Mouse (Mus musculus) intestine, embryonic 16.5 days (tissue): ENCODE measurements at regions not wholly inside any gene's neighbourhood (a gene's known extent, or its start where the extent isn't known, plus 50 kb on each side); places are given as distances from the start of the nearest gene placed in this dataset.

Experiments
- ATAC-seq: fragments of 200-750 bp; cut with Nextera tagmentation; 2 replicates; pipeline ENCODE4 v1.8.0; 2017; ENCODE audit warnings: moderate TSS enrichment, moderate library complexity
- H3K27ac ChIP-seq: fragments of 300-500 bp; sonication (generic); 2 replicates; pipeline ENCODE4 v1.5.1; 2014; ENCODE audit warnings: mild to moderate bottlenecking, low read length
- H3K27me3 ChIP-seq: fragments of 300-500 bp; sonication (generic); replicated peaks from 2 replicates; pipeline ENCODE4 v1.6.1; 2014; ENCODE audit warnings: low read length, control low read depth, mixed read lengths; ENCODE audit not compliant: control insufficient read depth, insufficient read depth
- H3K36me3 ChIP-seq: fragments of 300-500 bp; sonication (generic); 2 replicates; pipeline ENCODE4 v1.6.1; 2014; ENCODE audit warnings: low read length, control low read depth; ENCODE audit not compliant: control insufficient read depth, insufficient read depth
- H3K4me1 ChIP-seq: fragments of 300-500 bp; sonication (generic); 2 replicates; pipeline ENCODE4 v1.6.1; 2014; ENCODE audit warnings: low read length, control low read depth, mixed read lengths; ENCODE audit not compliant: control insufficient read depth, insufficient read depth
- H3K4me2 ChIP-seq: fragments of 300-500 bp; sonication (generic); 2 replicates; pipeline ENCODE4 v1.6.1; 2014; ENCODE audit warnings: low read depth, low read length, control low read depth
- H3K4me3 ChIP-seq: fragments of 300-500 bp; sonication (generic); 2 replicates; pipeline ENCODE4 v1.5.1; 2014; ENCODE audit warnings: mild to moderate bottlenecking, low read length
- H3K9ac ChIP-seq: fragments of 300-500 bp; sonication (generic); 2 replicates; pipeline ENCODE4 v1.6.1; 2014; ENCODE audit warnings: low read depth, low read length
- H3K9me3 ChIP-seq: fragments of 300-500 bp; sonication (generic); 2 replicates; pipeline ENCODE4 v1.6.1; 2016; ENCODE audit warnings: low read length, control low read depth; ENCODE audit not compliant: control insufficient read depth
- WGBS: fragments of 180-500 bp; shearing (Covaris S2); extraction: QIAGEN DNeasy Blood & Tissue Kit; methylation state at CpG from one replicate; pipeline ENCODE4 v1.1.7; 2014; 5-methylcytosine and 5-hydroxymethylcytosine counted together

DNA sequence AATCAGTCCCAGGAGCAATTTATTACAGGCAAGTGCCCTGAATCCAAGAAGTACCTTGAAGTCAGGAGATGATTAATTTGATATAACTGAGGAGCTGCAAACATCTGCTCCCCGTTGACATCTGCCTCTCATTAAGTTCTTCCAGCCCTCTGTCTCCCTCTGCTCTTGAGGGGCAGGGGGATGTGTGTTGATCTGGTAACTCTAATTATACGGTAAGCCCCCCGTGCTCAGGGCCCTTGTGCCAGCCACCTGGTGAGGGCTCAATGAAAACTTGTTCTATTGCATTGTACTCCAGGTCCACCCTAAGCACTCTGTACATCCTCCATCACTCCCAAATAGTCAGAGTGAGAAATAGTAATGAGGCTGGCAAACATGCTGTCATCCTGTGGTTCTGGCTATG is 149.6 kb upstream of the Zfp462 start:
- Histone ChIP-seq H3K4me1 (no peaks in the 10 kb centered on the region), H3K27me3 (no peaks in the 10 kb centered on the region), H3K4me3 (no peak overlapping the region), H3K9ac (no peak overlapping the region), H3K9me3 (no peaks in the 10 kb centered on the region), H3K36me3 (no peaks in the 10 kb centered on the region), H3K27ac (no peak overlapping the region), H3K4me2 (no peak overlapping the region)
- no peak for ATAC-seq
- WGBS = 46% methylated on average over 3 of the region's 3 CpGs

DNA sequence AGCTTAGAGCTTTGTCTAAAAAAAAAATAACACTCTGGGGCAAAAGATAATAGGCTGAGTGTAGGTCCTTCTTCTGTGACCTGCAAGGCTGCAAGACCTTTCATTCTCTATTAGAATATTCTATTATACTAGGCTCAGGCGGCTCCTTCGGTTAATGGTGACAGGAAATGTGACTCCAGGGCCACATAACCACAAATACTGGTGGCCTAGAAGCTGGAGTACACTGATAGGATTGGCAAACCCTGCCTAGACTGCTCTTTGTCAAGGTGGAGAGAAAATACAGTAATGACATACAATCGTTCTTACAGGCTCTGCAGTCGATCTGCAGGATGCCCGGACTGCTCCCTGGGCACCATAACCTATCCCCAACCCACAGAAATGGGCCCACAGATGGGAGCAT is 146.3 kb upstream of the Zfp462 start:
- H3K9ac ChIP-seq = no peak overlapping the region
- H3K36me3 ChIP-seq = no peaks in the 10 kb centered on the region
- WGBS = 89% methylated on average over 5 of the region's 5 CpGs
- no peaks in the 10 kb centered on the region for H3K27me3 ChIP-seq
- no peaks in the 10 kb centered on the region for H3K9me3 ChIP-seq
- ATAC-seq = no peak
- no peak overlapping the region for H3K4me3 ChIP-seq
- H3K4me2 ChIP-seq = no peak overlapping the region
- H3K4me1 ChIP-seq = no peaks in the 10 kb centered on the region
- H3K27ac ChIP-seq = no peak overlapping the region

DNA sequence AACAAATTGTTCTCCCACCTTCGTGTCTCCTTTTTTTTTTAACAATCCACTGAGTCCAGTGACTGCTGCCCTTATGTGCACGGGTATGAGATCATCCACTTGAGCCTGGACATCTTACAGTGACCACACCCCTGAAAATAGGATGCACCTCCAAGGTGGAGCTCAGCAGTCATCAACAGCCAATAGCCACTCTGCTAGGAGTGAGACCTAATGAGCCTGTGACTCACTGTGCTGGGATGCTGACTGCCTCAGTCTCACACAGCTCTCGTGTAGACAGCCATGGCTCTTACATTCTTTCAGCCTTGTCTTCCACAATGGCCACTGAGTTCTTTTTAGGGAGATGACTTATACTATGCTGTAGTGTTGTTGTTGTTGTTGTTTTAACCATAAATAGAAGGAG is 133.7 kb upstream of the Zfp462 start:
- no peak for ATAC-seq
- no peak overlapping the region for H3K4me3 ChIP-seq
- no peaks in the 10 kb centered on the region for H3K27me3 ChIP-seq
- no peaks in the 10 kb centered on the region for H3K36me3 ChIP-seq
- no peaks in the 10 kb centered on the region for H3K4me1 ChIP-seq
- H3K9ac ChIP-seq = no peak overlapping the region
- 71% methylated on average over 3 of the region's 3 CpGs for WGBS
- H3K9me3 ChIP-seq = no peaks in the 10 kb centered on the region
- no peak overlapping the region for H3K27ac ChIP-seq
- no peak overlapping the region for H3K4me2 ChIP-seq

DNA sequence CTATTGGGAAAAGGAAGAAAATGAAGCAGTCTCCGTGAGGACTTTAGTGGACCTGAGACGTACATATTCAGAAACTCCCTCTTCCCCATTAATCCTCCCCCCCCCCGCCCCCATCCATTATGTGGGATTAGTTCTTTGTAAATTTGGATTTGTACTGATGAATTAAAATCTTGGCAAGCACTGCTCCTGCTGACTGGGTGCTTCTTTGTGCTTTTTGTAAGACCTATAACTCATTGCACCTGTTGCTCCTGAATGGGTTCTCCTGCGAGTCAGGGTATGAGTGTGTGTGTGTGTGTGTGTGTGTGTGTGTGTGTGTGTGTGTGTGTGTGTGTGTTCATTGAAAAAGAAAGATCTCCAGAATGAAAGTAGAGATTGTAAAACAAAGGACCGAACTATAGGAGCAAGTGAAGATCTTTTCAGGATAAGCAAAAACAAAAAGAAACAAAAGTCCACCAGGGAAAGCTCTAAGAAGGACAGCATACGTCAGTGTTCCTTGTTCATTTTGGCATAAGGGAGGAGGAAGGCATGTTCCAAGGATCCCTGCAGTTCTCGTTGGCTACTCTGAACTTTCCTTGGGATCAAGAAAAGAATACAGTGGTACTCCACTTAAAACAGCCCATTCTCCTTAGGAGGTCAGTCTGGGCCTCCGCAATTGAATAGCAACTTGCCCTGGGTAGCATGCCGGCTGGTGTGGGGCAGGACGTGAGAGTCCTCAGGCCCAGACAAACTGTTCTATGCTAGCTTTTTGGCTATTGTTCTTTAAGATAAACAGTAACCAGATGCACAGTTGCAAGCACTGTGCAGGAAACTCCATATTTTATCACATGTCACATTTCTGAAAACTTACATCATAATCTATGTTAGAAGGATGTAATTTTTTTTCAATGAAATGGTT is 131.9 kb upstream of the Zfp462 start:
- no peak for ATAC-seq
- Histone ChIP-seq H3K4me1 (no peaks in the 10 kb centered on the region), H3K9ac (no peak overlapping the region), H3K4me3 (no peak overlapping the region), H3K4me2 (no peak overlapping the region), H3K9me3 (no peaks in the 10 kb centered on the region), H3K36me3 (no peaks in the 10 kb centered on the region), H3K27me3 (no peaks in the 10 kb centered on the region), H3K27ac (no peak overlapping the region)
- 61% methylated on average over 10 of the region's 10 CpGs for WGBS

DNA sequence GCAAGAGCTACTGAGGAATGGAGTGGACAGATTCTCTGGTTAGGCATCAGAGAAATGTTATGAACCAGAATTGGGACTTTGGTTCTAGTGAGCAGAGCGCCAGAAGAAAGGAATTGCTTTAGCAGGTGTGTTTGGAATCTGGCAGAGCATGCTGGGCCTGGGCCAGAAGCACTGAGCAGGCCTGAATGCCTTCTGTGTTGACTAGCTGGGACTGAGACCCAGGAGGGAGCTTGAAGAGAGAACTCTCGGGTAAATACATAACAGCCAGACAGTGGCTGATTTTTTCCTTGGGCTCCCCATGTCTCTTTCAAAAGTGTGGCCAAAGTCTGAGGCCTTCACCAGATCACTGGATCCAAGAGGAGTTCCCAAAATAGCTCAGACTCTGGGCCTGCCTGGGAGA is 107.5 kb upstream of the Zfp462 start:
- 59% methylated on average over 2 of the region's 2 CpGs for WGBS
- Histone ChIP-seq H3K36me3 (no peaks in the 10 kb centered on the region), H3K27ac (no peak overlapping the region), H3K4me2 (no peak overlapping the region), H3K9me3 (no peaks in the 10 kb centered on the region), H3K9ac (no peak overlapping the region), H3K4me3 (no peak overlapping the region), H3K4me1 (no peaks in the 10 kb centered on the region), H3K27me3 (no peaks in the 10 kb centered on the region)
- no peak for ATAC-seq

- no peaks in the 10 kb centered on the region for H3K9me3 ChIP-seq
- H3K4me2 ChIP-seq = no peak overlapping the region
- H3K27ac ChIP-seq = no peak overlapping the region
- no peak overlapping the region for H3K9ac ChIP-seq
- no peaks in the 10 kb centered on the region for H3K4me1 ChIP-seq
- WGBS = 46% methylated on average over 5 of the region's 5 CpGs
- no peaks in the 10 kb centered on the region for H3K27me3 ChIP-seq
- no peaks in the 10 kb centered on the region for H3K36me3 ChIP-seq
- no peak overlapping the region for H3K4me3 ChIP-seq
- ATAC-seq = no peak
Measured at GRCm38 (mm10) chr4:54838111-54838510, 106.7 kb upstream of the Zfp462 start.

DNA sequence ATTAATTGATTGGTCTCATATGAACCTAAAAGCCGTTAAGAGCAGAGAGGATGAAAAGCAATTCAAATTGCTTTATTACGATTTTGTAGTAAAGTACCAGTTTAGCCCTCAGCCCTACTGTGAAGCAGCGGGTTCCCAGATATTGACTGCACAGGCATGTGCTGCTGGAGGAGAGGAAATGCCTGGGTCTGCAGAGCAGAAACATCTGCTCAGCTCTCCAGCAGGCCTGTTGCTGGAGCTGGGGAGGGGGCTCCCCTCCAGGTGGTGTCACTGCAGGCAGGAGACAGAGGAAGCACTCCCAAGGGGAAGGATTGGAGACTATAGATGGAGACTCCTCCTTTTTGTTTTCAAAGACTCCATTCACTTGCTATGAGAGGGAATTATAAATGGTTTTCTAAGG is 106.1 kb upstream of the Zfp462 start:
- H3K9me3 ChIP-seq = no peaks in the 10 kb centered on the region
- no peak overlapping the region for H3K4me3 ChIP-seq
- no peaks in the 10 kb centered on the region for H3K27me3 ChIP-seq
- H3K36me3 ChIP-seq = no peaks in the 10 kb centered on the region
- no peak overlapping the region for H3K9ac ChIP-seq
- H3K4me1 ChIP-seq = no peaks in the 10 kb centered on the region
- no peak overlapping the region for H3K4me2 ChIP-seq
- WGBS = 31% methylated on average over 3 of the region's 3 CpGs
- ATAC-seq = no peak
- no peak overlapping the region for H3K27ac ChIP-seq

DNA sequence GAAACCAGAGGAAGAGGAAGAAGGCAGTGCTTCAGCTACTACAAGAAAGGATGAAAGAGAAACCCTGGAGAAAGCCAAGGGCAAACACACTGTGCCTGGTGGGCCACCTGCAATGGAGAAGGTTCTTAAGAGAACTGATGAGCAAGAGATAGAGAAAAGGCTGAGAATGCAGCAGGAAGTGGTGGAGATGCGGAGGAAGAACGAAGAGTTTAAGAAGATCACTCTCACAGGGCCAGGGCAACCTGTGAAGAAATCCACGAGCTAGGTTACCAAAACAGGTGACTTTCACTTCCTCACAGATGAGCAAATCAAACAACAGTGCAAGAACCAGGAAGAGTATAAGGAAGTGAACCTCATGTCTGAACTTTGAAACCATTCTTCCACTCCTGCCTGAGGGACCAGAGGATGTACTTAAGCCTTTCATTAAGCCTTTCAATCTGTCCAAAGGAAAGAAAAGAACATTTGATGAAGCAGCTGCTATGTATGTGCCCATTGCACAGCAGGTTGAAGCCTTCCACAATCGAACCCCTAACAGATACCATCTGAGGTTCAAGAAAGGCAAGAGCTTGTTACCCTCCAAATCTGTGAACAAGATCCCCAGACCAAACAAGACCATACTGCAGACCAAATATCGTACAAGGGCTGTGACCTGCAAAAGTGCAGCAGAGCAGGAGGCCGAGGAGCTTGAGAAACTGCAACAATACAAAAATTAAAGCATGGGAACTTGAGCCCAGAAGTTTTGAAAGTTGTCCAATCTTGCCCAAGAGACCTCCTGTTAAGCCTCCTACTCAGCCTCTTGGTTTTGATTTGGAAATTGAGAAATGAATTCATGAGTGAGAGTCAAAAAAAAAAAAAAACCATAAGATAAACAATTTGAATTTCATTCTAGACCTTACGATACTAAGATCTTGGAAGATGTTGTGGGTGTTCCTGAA is 91.6 kb upstream of the Zfp462 start:
- no peaks in the 10 kb centered on the region for H3K9me3 ChIP-seq
- H3K9ac ChIP-seq = no peak overlapping the region
- H3K4me3 ChIP-seq = no peak overlapping the region
- no peak overlapping the region for H3K4me2 ChIP-seq
- WGBS = 83% methylated on average over 7 of the region's 7 CpGs
- no peaks in the 10 kb centered on the region for H3K27me3 ChIP-seq
- no peaks in the 10 kb centered on the region for H3K36me3 ChIP-seq
- H3K27ac ChIP-seq = no peak overlapping the region
- no peaks in the 10 kb centered on the region for H3K4me1 ChIP-seq
- no peak for ATAC-seq

DNA sequence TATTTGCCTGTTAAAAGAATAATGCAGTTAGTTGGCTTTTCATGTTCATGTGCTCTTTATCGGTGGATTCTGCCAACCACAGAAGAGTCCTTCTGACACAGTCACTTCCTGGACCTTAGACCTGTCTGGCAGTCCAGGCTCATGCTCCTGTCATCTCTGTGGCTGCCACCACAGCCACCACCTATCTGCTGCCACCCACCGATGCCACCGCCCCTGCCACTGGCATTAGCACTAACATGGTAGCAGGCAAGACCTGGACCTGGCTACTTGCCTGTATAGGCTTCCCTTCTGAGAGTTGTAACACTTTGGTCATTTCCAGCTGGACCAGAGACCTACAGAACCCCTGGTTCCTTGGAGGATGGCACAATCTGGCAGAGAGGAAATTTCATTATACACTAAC is 86.2 kb upstream of the Zfp462 start:
- WGBS = 92% methylated on average over 3 of the region's 3 CpGs
- no peak overlapping the region for H3K9ac ChIP-seq
- no peak overlapping the region for H3K27ac ChIP-seq
- ATAC-seq = no peak
- no peaks in the 10 kb centered on the region for H3K27me3 ChIP-seq
- no peaks in the 10 kb centered on the region for H3K9me3 ChIP-seq
- H3K36me3 ChIP-seq = no peaks in the 10 kb centered on the region
- no peak overlapping the region for H3K4me3 ChIP-seq
- no peak overlapping the region for H3K4me2 ChIP-seq
- no peaks in the 10 kb centered on the region for H3K4me1 ChIP-seq
